Mouse (Mus musculus): Measurements from ENCODE around the gene Lin52. TPM values are rescaled to one million over a fixed set of nuclear protein-coding genes. Genes with fewer than 3 reads are reported as not detected.

Lin52 gene
- polyA plus RNA-seq, 1 experiment, result 24.5 TPM

- DNase-seq (ENCODE audit: low read depth), result no peak
- no peak for TF ChIP-seq CTCF (IDR thresholded peaks at IDR 0.05; ENCODE audit: borderline replicate concordance, extremely low read depth, insufficient read depth, insufficient read length)
- no peak for TF ChIP-seq POLR2A (IDR thresholded peaks at IDR 0.05; ENCODE audit: borderline replicate concordance, extremely low read depth, insufficient read depth, insufficient read length, poor library complexity, severe bottlenecking)
These were observed 95.4 kb downstream of the Lin52 start for GRCm38 (mm10) chr12:84546577-84547085.

DNA sequence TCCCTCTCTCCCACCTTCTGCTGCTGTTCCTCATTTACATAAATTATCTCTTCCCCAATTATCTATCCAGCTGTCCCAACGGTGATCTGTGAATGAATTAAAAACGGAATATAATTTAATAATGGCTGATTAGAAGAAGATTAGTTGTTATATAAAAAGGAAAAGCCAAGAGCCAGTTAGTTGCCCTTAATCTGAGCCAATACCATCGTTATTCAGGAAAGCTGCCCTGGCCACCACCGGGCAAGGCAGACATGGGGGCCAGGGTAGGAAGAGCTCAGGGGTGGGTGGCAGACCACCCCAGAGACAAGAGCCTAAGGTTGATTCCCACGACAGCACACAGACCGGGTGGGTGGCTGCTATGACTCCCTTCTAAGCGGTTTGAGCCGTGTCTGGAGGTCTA is 97.0 kb downstream of the Lin52 start:
- DNase-seq (ENCODE audit: low read depth), result peak; percentile 32

GRCm38 (mm10) chr12:84555218-84555617 is 104.0 kb downstream of the Lin52 start:
- no peak for TF ChIP-seq CTCF (IDR thresholded peaks at IDR 0.05; ENCODE audit: borderline replicate concordance, extremely low read depth, insufficient read depth, insufficient read length)
- no peak for TF ChIP-seq POLR2A (IDR thresholded peaks at IDR 0.05; ENCODE audit: borderline replicate concordance, extremely low read depth, insufficient read depth, insufficient read length, poor library complexity, severe bottlenecking)
- no peak for DNase-seq (ENCODE audit: low read depth)

More for the DNA sequence above, 97.0 kb downstream of the Lin52 start:
- no peak for TF ChIP-seq POLR2A (IDR thresholded peaks at IDR 0.05; ENCODE audit: borderline replicate concordance, extremely low read depth, insufficient read depth, insufficient read length, poor library complexity, severe bottlenecking)
- no peak for TF ChIP-seq CTCF (IDR thresholded peaks at IDR 0.05; ENCODE audit: borderline replicate concordance, extremely low read depth, insufficient read depth, insufficient read length)

DNA sequence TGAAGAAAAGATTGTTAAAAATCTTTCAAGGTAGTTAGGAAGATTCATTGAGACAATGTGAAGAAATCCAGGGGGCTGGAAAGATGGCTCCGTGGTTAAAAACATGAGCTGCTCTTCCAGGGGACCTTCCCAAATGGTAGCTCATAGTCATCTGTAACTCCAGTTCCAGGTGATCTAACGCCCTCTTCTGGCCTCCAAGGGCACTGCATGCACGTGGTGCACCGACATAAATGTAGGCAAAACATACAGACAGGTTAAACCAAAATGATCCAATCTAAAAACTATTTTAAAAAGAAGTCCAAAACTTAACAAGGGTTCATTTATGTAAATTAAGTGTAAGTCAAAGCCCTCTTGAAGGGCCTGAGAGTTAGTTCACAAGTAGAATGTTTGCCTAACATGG is 111.3 kb downstream of the Lin52 start:
- TF ChIP-seq POLR2A (IDR thresholded peaks at IDR 0.05; ENCODE audit: borderline replicate concordance, extremely low read depth, insufficient read depth, insufficient read length, poor library complexity, severe bottlenecking) (no peak), CTCF (IDR thresholded peaks at IDR 0.05; ENCODE audit: borderline replicate concordance, extremely low read depth, insufficient read depth, insufficient read length) (peak; percentile 38; the same call in 1 of the 2 replicates)
- no peak for DNase-seq (ENCODE audit: low read depth)

GRCm38 (mm10) chr12:84567576-84567975 is 116.4 kb downstream of the Lin52 start:
- no peak for DNase-seq (ENCODE audit: low read depth)
- no peak for TF ChIP-seq CTCF (IDR thresholded peaks at IDR 0.05; ENCODE audit: borderline replicate concordance, extremely low read depth, insufficient read depth, insufficient read length)
- no peak for TF ChIP-seq POLR2A (IDR thresholded peaks at IDR 0.05; ENCODE audit: borderline replicate concordance, extremely low read depth, insufficient read depth, insufficient read length, poor library complexity, severe bottlenecking)

DNA sequence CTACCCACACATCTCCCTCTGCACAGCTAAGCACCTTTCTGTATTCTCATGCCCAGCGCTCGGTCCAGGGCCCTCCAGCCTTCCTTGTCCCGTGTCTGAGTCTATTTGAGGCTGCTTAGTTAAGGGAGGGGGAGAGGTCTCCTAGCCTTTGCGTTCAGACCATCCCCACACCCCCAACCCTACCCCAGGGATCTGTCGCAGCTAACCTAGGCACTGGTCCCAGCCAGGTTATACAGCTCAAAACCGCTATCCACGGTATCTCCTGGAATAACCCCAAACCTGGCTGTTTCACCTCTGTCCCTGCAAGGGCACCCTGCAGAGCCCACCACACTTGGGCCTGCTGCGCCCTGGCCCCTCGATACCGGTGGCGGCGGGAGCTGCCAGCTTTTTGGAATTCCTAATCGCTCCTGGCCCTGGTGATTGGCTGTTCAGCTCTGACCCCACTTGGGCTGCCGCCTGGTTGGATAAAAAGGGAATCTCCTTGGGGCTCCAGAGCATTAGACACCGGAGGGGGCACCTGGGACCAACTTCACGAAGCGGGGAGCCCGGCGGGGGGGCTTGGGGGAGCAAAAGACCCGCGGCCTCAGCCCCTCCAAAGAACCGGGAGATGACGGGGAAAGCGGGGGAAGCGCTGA is 118.2 kb downstream of the Lin52 start, which contains the start of gene Vsx2:
Gene Vsx2, plus strand, starts transcription at position 427 of the 635 bp plus-strand sequence.
- peak; percentile 24 for DNase-seq (ENCODE audit: low read depth)
- TF ChIP-seq POLR2A (IDR thresholded peaks at IDR 0.05; ENCODE audit: borderline replicate concordance, extremely low read depth, insufficient read depth, insufficient read length, poor library complexity, severe bottlenecking) (no peak), CTCF (IDR thresholded peaks at IDR 0.05; ENCODE audit: borderline replicate concordance, extremely low read depth, insufficient read depth, insufficient read length) (no peak)

DNA sequence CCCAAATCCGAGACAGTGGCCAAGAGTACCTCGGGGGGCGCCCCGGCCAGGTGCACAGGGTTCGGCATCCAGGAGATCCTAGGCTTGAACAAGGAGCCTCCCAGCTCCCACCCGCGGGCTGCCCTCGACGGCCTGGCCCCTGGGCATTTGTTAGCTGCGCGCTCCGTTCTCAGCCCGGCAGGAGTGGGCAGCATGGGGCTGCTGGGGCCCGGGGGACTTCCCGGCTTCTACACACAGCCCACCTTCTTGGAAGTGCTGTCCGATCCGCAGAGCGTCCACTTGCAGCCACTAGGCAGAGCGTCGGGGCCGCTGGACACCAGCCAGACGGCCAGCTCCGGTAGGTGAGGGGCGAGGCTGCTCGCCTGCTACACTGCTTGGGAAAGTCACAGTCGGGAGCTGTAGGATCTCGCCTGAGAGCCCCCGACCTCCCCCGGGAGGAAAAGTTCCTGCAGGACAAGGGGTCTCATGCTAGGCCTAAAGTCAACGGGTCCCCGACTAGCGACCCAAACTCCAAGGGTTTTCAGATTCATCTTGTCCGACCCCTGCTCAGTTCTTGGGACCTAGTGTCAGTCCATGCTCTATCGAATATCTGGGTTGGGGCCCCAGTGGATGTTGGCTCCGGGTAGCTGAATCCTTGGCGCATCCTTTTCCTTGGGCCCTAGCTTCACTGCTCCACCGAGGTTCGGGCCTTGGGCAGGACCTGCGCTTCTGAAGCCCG is 118.9 kb downstream of the Lin52 start:
- no peak for TF ChIP-seq POLR2A (IDR thresholded peaks at IDR 0.05; ENCODE audit: borderline replicate concordance, extremely low read depth, insufficient read depth, insufficient read length, poor library complexity, severe bottlenecking)
- TF ChIP-seq CTCF (IDR thresholded peaks at IDR 0.05; ENCODE audit: borderline replicate concordance, extremely low read depth, insufficient read depth, insufficient read length), result no peak

GRCm38 (mm10) chr12:84570694-84571415 is 119.6 kb downstream of the Lin52 start:
- DNase-seq (ENCODE audit: low read depth), result peak; percentile 43
- no peak for TF ChIP-seq CTCF (IDR thresholded peaks at IDR 0.05; ENCODE audit: borderline replicate concordance, extremely low read depth, insufficient read depth, insufficient read length)
- no peak for TF ChIP-seq POLR2A (IDR thresholded peaks at IDR 0.05; ENCODE audit: borderline replicate concordance, extremely low read depth, insufficient read depth, insufficient read length, poor library complexity, severe bottlenecking)

More for the DNA sequence above, 118.9 kb downstream of the Lin52 start:
- DNase-seq (ENCODE audit: low read depth), result peak; percentile 19

DNA sequence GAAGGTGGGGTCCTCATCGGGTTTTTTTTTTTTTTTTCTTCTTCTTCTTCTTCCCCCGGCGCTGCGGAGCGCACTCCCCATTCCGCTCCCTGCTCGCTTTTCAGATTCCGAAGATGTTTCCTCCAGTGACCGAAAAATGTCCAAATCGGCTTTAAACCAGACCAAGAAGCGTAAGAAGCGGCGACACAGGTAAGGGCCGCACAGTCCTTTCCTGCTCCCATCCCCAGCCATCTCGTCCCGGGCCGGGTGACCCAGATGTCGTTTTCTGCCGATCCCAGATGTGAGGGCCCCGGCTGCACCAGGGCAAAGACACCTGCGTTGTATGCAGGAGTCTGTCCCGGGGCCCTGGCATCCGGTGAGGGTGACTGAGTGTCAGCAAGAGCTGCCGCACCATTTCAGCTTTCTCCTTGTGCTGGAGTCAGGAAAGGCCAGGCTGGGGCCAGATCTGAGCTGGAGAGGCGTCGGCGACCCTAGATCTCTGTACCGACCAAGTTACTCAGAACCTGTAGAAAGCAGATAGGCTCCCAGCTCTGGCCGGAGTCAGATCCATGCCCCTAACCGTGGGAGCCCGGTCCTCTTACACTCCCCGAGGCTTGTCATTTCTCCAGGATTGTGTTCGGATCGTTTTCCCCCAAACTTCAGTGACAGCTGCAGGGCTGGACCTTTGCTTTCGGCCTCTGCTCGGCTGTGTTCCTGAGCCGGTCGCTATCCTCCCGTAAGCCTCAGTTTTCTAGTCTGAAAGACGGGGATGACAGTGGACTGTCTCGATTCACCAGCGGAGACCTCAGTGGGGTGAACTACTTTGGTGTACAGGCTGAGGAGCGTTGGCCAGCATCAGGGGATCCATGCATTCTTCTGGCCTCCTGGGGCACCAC is 120.5 kb downstream of the Lin52 start:
- peak; percentile 41 for DNase-seq (ENCODE audit: low read depth)
- no peak for TF ChIP-seq CTCF (IDR thresholded peaks at IDR 0.05; ENCODE audit: borderline replicate concordance, extremely low read depth, insufficient read depth, insufficient read length)
- no peak for TF ChIP-seq POLR2A (IDR thresholded peaks at IDR 0.05; ENCODE audit: borderline replicate concordance, extremely low read depth, insufficient read depth, insufficient read length, poor library complexity, severe bottlenecking)

DNA sequence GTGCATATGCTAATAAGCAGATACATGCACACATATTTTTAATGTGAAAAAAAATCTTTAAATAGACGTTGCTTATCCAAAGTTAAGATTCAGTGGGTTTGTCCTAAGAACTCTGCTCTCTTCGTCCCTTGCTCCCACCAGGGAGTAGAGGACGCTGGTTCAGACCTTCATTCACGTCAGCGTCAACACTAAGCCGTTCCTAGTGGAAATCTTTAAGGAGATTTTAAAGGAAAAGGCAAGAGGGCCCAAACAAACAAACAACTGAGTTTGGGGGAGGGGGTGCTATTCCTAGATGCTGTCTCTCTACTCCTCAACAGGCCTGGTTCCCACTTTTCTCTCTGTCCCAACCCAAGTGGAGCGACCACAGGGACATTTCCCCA is 121.1 kb downstream of the Lin52 start:
- no peak for DNase-seq (ENCODE audit: low read depth)
- TF ChIP-seq POLR2A (IDR thresholded peaks at IDR 0.05; ENCODE audit: borderline replicate concordance, extremely low read depth, insufficient read depth, insufficient read length, poor library complexity, severe bottlenecking), result no peak
- TF ChIP-seq CTCF (IDR thresholded peaks at IDR 0.05; ENCODE audit: borderline replicate concordance, extremely low read depth, insufficient read depth, insufficient read length), result no peak
